Mouse (Mus musculus) cerebellum, postnatal 14 days (tissue): Measurements from ENCODE around the gene Slc16a13.

Source experiments
- DNase-seq, 2 experiments: peaks; one replicate each; pipeline ENCODE4 v3.0.0; 2021; ENCODE audit warnings: mixed read lengths in 2 of 2

The Slc16a13 gene

DNA sequence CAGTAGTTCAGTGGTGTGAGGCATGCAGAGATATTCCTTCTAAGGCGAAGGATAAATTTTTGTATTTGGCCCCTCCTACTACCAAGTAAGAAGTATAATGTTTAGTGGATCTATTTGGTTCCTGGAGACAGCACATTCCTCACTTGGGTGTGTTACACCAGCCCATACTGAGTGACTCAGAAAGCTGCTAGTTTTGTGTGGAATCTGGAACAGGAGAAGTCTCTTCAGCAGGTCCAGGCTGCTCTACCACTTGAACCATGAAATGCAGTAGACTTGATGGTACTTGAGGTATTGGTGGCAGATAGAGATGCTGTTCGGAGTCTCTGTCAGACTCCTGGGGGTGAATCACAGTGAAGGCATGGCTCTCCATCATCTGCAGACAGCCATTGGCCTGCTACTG is 10.2 kb downstream of the Slc16a13 start:
- DNase-seq = no peak

DNA sequence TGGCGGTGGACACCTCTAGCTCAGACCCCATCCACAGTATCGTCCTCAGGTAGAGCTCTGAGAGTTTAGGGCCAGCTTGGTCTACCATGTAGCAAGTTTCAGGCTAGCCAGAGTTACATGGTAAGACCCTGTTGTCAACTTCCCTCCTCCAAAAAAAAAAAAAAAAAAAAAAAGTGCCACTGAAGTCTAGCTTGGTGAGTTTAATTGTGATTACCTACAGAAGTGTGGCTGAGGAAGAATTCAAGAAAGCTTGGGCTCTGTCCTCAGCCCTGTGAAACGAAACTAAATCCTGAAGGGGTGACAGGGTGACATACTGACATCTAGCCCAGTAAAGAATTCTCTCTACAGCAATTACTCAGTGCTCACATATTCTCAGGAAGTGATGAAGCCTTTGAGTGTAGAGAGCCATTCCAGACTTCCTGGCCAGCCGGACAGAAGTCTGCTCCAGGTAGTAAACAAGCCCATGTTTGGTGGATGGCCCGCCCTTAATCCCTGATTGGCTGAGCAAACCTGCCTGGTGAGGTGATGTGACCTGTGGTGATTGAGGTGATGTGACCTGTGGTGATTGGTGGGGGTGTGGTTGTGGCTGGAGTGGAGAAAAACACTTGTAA is 12.0 kb downstream of the Slc16a13 start:
- no peak for DNase-seq

DNA sequence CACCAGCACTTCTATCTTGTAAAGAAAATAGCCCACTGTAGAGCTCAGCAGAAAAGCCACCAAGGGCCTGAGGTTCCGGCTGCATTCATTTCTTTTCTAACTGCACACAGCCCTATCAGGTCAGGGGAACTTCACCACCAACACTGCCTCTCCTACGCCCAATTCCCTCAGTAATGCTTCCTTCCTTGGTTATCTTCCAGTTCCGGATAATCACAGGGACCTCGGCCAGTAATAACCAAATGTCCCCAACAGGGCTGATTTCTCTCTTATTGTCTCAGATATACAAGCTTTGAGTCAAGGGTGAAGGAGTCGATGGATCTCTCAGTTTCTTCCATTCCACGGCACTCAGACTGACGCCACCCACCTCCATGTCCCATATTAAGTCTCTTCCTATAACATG is 13.6 kb downstream of the Slc16a13 start:
- DNase-seq = no peak

DNA sequence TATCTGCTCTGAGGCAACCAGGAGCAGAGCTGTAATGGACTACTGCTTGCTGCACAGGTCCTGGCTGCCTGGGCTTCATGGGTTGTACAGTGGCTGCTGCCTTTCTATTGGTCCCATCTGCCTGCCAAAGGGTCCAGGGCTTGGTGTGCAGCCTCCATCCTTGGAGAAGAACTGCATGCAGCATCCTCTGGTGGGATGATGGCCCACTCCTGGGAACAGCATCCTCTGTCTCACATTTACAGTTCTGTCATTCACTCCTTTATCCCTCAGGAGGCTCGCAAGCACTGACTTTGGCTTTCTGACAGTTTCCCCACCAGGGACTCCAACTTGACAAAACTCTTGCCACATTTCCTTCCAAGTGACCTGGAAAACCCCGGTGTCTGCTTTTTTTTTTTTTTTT is 14.1 kb downstream of the Slc16a13 start:
- DNase-seq = no peak

DNA sequence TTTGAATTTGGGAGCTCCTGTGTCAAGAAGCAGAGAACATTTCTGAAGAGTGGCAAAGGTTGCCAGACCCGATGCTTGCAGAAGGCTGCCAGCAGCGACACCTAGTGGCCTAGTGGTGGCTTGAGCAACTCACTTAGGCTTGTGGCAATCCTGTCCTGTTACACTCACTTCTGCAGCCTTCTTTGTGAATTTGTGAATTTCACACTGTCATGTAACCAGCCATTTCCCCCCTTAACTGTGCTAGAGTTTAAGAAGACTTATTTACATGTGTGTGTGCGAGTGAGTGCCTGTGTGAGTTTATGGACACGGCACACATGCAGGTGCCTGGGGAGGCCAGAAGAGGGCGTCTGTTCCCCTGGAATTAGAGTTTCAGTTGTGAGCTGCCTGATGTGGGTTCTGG is 19.2 kb downstream of the Slc16a13 start:
- peak; percentile 93 to 96 for DNase-seq

DNA sequence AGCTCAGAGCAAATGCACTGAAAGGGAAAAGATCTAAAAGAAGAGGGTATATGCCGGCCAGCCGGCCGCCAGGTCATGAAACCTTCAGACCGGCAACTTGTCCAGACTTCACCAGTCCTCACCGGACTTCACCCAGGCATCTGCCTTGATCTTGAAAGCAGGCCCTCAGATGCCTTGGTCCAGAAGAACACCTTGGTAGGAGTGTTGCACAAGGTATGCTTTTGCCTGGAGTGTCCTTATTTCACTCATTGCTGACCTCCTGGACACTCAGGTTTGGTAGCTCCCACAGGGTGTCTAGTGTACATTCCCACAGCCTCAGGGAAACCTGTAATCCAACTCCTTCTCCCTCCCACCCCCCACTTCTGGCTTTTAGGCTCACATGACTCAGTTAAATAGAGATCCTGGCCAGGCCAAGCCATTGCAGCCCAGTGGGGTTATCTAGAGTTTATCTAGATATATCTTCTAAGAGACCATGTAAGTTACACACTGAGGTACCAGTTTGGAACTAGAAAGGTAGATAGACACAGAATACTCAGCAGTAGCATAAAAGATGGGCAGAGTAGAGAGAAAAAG is 20.7 kb downstream of the Slc16a13 start:
- no peak for DNase-seq

DNA sequence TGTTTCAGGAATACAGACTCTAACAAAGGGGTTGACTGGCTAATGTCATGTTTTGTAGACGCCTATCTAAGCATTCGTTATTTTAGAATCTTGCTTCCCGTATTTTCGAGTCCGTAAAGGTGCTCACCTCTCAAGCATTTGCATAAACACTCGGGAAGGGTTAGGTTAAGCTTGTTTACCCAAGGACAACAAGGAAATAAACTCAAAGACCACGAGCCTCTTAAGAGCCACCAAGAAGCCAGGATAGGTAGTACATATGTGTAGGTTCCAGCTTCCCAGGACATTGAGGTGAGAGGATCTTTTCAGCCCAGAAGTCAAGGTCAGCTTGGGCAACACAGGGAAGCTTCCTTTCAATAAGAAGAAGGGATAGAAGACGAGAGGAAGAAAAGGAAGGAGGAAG is 21.8 kb downstream of the Slc16a13 start:
- DNase-seq = no peak

DNA sequence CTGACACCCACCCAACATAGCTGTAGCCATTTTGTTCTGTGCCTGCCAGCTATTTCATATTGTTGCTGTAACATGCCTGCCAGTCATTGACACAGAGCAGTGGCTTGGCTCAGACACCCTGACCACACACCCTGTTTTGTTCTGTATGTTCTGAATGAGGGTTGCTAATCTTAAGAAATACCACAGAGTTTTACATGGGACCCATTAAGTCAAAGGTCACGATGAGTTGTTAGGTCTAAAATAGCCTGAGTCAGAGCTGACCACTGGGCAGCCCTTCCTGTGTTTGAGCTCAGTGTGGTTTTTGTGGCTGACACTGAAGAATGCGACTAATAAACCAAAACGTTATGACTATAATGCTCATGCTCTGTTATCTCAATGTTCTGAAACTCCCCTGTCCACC is 22.5 kb downstream of the Slc16a13 start:
- DNase-seq = no peak

DNA sequence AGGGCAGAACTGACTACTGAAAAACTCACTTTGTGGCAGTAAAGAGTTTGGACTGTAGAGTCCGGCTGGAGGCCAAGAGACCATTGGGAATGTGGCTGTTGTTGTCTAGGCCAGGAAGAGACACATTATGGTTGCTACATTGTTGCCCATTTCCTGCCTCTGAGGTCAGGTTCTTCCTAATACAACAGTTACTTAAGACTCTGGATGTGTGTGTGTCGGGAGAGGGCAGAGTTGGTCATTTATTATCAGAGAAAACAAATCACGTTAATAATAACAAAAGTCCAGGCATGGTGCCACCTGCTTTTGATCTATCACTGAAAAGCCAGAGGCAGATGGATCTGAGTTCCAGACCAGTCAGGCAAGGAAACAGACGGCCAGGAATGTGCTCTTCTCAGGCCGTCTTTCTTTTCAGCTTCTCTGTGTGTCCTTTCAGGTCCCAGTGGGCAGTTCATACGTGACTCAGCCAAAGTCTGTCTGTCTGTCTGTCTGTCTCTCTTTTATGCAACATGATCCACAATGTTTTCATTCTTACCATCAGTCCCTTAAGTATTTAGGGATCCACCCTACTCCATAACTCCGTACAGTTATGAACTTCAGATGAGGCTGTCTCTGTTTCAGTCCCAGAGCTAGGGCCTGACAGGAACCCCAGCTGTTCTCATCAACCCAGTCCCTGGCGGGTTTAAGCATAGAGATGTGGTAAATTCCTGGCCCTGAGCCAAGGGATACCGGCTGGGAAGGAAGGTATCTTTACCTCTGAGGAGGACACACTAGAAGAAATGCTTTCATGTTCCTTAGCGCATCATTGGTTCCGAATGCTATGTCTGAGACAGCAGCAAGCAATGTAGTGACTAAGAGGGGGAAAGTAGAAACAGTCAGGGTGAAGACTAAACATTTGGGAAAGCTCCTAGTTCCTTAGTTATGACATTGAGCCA is 27.2 kb downstream of the Slc16a13 start:
- DNase-seq = no peak

DNA sequence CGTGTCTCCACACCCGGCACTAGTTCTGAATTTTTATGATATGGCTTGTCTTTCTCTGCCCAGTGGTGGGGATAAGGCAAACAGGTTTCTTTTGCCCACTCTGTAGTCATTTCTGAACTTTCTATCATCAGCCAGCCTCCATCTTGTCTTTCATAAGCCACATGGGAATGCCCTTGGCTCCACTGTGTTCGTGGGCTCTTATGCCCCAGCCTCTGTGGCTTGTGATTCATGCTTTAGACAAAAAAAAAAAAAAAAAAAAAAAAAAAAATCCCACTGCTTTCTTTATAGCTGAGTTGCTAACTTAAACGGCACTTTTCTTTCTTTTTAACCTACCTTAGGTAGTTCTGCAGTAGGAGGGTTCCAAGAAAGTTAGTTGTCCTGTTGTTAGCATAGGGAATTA is 28.7 kb downstream of the Slc16a13 start:
- DNase-seq = no peak

DNA sequence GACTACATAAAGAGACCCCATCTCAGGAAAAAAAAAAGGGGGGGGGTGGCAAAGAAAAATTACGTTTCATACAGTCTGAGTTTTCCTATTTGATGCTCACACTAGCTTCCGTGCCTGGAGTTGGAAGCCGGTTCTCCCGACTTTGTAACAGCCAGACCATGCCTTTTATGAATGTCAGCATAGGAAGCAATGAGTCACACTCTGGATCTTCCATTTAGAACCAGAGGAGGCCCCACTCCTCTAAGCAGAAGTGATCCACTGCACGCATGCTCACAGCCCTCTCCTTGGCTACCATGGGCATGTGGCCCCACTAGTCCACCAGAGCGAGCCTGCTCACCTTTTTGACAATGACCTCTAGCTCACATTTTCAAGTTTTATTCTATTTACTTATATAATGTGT is 29.7 kb downstream of the Slc16a13 start:
- DNase-seq = no peak

DNA sequence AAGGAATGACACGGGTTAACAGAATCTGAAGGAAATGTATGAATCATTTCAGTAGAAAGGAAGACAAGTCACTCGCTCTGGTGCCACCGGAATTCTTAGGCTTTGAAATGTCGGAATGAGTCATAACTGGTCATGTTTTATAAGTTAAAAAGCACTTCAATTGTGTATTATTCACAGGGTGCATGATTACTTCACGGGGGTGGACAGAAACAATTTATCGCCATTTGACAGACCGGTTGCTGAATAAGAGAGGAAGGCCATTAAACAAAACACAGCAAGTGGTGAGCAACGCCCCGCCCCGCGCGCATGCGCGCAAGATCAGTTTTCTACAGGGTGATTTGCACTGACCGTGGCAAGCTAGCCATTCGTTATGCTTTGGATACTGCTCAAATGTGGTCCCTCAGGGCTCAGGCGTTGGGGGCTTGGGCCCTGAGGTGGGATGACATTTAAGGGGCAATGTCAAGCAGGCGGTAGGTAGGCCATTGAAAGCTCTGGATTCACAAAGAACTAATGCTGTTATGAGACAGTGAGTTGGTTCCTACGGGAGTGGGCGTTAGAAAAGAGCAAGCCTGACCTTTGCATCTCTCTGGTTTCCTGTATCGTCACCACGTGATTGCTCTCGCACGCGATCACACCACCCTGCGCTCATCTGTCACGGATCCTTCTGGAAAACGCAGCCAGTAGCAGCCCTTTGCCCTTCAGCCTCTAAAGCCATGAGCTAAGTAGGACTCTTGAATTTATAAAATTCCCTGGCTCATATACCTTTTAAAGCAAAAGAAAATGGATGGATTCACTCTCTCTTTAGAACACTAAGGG is 31.3 kb downstream of the Slc16a13 start:
- DNase-seq = no peak

DNA sequence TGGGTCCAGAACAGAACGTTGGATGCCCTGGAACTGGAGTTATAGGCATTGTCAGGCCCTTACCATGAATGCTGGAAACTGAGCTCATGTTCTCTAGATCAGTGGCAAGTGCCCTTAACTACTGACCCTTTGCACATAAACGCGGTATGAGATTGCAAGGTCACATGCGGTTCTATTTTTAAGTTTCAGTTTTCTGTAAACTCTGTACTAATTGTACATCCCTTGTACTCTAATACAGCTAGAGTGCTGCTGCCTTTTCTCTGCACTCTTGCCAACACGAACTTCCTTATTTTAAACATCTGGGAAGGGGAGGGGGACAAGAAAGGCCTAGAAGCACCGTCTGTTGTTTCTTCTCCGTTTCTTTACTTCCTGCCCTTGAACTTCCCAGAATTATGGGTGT is 35.7 kb downstream of the Slc16a13 start:
- no peak for DNase-seq

DNA sequence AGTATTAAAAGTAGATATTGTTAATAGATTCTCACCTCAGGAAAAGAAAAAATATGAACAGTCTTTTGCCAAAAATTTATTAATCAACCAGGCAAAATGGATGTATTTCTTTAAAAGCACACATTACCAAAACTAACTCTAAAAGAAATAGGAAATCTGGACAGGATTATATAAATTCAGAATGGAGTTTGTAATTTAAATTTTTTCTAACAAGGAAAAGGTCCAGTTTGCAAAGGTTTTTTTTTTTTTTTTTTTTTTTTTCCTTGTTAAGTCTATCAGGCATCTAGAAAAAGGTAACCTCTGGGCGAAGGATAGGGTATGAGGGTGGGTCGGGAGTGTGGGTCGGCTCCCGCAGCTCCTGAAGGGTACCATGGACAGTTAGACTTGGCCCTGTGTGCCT is 40.4 kb downstream of the Slc16a13 start:
- no peak for DNase-seq

DNA sequence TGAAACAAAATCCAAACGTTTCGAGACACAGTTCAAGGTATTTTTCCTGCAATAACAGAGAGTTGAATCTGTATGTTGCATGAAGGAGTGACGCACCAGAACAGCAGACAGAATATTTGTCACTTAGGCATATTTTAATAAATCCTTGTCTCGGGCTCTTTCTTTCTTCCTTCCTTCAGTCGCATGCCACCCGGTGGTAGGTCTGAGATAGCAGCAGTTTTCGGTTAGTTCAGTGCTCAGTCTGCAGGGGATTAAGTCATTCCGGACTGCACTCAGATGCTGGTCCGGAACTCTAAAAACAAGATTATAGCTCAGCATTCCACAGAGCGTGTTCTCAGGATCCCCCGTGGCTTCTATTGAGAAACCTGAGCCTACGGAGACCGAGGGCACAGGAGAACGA is 41.5 kb downstream of the Slc16a13 start:
- peak; percentile 54 to 69 for DNase-seq

DNA sequence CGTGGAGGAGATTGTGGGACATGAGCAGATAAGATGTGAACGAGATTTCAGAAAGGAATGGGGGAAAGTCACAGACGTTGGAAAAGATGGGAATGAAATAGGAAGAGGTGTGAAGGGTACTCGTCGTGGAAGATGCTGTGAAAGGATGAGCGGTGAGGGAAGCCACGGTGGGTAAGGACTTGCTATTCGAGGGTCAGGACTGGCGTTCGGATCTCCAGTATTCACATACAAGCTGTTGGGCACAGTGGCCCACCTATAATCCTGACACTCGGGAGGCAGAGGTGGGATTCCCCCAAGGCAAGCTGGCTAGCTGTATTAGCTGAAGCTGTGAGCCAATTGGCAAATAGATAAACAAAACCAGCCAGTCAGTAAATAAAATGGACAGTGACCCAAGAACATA is 42.1 kb downstream of the Slc16a13 start:
- DNase-seq = peak in 1 of 2 experiments; percentile 10

DNA sequence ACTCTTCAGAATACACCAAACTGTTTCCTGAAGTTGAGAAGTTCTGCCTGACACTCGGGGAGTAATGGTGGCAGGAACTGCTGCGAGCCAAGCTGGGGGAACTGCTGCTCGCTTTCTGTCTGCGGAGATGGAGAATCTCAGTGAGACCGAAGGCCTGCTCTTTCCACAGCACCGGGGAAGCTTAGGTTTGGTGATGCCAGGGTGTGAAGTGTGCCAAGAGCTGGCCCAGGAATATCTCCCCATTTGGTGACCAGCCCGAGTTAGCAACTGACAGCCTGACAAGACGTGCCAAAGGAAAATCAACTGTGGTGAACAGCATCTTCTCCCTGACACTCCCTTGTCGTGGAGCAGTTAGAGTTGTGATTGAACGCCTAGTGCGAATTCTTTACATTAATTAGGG is 42.6 kb downstream of the Slc16a13 start:
- peak; percentile 46 to 50 for DNase-seq

DNA sequence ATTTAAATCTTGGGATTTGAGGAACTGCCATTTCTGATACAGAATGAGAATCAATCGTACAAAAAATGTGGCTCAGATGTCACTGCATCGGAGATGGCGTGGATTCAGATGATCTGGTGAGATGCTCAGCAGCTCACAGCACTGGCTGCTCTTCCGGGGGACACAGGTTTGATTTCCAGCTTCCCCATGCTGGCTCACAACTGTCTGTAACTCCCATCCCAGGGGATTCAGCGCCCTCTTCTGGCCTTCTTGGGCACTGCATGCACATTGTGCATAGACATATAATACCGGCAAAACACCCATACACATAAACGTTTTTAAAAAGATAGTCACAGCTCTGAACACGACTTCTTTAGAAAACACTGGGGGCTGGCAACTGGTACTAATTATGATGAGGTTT is 43.2 kb downstream of the Slc16a13 start:
- peak; percentile 30 to 72 for DNase-seq

DNA sequence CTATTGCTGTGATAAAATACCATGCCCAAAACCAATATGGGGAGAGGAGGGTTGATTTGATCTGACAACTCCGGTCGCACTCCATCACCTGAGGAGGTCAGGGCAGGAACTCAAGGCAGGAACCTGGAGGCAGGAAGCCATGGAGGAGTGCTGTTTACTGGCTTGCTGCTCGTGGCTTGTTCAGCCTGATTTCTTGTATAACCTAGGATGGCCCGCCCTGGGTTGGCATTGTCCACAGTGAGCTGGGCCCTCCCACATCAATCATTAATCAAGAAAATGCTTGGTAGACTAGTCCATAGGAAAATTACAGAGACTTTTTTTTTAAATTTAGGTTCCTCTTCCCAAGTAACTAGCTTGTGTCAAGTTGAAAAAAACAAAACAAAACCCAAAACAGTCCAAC is 46.4 kb downstream of the Slc16a13 start:
- no peak for DNase-seq

DNA sequence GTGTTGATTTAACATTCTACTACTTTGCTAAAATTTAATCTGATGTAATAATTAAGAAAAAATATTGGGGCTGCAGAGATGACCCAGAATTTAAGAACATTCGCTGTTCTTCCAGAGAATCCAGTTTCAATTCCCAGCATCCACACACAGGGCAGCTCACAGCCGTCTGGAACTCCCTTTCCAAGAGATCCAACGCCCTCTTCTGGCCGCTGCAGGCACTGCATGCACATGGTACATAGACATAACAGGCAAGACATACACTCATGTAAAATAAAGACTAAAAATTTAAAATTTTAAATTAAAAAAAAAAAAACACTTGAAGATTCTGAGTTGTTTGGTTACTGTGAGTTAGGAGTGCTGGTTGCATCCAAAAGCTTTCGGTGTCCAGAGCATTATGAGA is 48.6 kb downstream of the Slc16a13 start:
- DNase-seq = peak; percentile 19 to 61

DNA sequence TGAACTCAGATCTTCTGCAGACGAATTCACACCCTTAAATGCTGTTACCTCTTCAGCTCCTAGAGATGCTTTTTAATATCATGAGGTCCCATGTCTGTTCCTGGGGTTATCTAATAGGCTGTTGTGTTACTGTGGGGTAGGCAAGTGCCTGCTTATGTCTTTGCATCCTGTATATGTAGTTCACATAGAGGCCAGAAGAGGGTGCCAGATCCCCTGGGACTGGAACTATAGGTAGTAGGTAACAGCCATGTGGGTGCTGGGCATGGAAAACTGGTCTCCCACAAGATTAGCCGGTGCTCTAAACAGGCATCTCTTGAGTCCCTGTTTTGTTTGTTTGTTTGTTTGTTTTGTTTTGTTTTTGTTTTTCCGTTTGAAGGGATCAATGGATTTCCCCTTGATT is 49.0 kb downstream of the Slc16a13 start:
- peak; percentile 42 to 52 for DNase-seq

DNA sequence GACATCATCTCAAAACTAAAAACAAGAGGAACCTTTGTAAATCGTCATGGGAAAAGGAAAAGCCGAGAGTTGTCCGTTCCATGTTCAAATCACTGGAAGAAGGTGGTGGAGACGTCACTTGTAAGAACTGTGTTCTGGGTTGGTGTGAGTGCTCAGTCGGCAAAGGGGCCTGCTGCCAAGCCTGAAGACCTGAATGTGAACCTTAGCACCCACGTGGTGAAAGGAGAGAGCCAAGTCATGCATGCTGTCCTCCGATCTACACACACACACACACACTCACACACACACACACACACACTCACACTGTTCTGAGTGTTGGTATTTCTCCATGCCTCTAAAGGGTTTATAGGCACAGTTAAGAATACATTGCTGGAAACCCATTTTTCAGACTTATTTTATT is 49.7 kb downstream of the Slc16a13 start:
- DNase-seq = peak; percentile 23 to 38

DNA sequence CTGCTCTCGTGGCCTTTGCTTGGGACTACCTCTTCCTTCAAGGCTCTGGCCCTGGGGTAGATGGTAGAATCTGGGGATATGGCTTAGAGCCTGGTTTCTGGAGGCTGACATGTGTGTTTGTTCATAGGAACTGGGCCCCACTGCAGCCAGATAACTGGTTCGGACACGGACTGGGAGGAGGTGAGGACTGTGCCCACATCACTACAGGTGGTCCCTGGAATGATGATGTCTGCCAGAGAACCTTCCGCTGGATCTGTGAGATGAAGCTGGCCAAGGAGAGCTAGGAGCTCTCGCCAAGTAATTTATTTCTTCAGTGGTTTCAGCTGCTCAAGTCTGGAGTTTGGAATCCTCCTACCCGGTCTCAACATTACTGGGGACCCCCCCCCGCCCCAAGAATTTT is 50.6 kb downstream of the Slc16a13 start:
- peak; percentile 82 to 85 for DNase-seq
